Mouse (Mus musculus) liver, embryonic 16.5 days (tissue): ENCODE measurements around the gene Itih5. TPM values are rescaled to one million over a fixed set of nuclear protein-coding genes. Genes with fewer than 3 reads are reported as not detected.

Experiments
- ATAC-seq: fragments of 200-750 bp; cut with Nextera tagmentation; 2 replicates; pipeline ENCODE4 v1.8.0; 2017; ENCODE audit warnings: low read depth, mild to moderate bottlenecking, moderate number of reproducible peaks, moderate library complexity
- H3K27ac ChIP-seq: fragments of 300-500 bp; sonication (generic); 2 replicates; pipeline ENCODE4 v1.5.1; 2014; ENCODE audit warnings: mild to moderate bottlenecking, low read length
- H3K27me3 ChIP-seq: fragments of 300-500 bp; sonication (generic); 2 replicates; pipeline ENCODE4 v1.6.1; 2014; ENCODE audit warnings: low read depth, low read length, mixed read lengths; ENCODE audit not compliant: control insufficient read depth, insufficient read depth
- H3K36me3 ChIP-seq: fragments of 300-500 bp; sonication (generic); 2 replicates; pipeline ENCODE4 v1.6.1; 2014; ENCODE audit warnings: mild to moderate bottlenecking; ENCODE audit not compliant: control insufficient read depth, insufficient read depth
- H3K4me1 ChIP-seq: fragments of 300-500 bp; sonication (generic); 2 replicates; pipeline ENCODE4 v1.6.1; 2014; ENCODE audit warnings: low read depth, low read length, mixed read lengths; ENCODE audit not compliant: control insufficient read depth
- H3K4me2 ChIP-seq: fragments of 300-500 bp; sonication (generic); 2 replicates; pipeline ENCODE4 v1.6.1; 2014; ENCODE audit warnings: low read depth, low read length, mixed read lengths
- H3K4me3 ChIP-seq: fragments of 300-500 bp; sonication (generic); 2 replicates; pipeline ENCODE4 v1.5.1; 2014; ENCODE audit warnings: low read depth, mild to moderate bottlenecking, low read length
- H3K9ac ChIP-seq: fragments of 300-500 bp; sonication (generic); 2 replicates; pipeline ENCODE4 v1.6.1; 2014; ENCODE audit warnings: low read depth, low read length
- H3K9me3 ChIP-seq: fragments of 300-500 bp; sonication (generic); replicated peaks from 2 replicates; pipeline ENCODE4 v1.6.1; 2016; ENCODE audit warnings: low read length; ENCODE audit not compliant: control insufficient read depth
- WGBS: fragments of 180-500 bp; shearing (Covaris S2); extraction: QIAGEN DNeasy Blood & Tissue Kit; methylation state at CpG from one replicate; pipeline ENCODE4 v1.1.7; 2014; ENCODE audit not compliant: insufficient replicate concordance; 5-methylcytosine and 5-hydroxymethylcytosine counted together
- polyA plus RNA-seq: library from polyadenylated mRNA; unstranded; fragments of >200 nt; fragmentation: Nextera tagmentation; extraction: Ambion mirVana; gene quantifications from 2 replicates; pipeline ENCODE4 v1.2.1, GENCODE M21; 2015

Gene Itih5
- polyA plus RNA-seq, 1 experiment from 2014 or later = 4.0 TPM

GRCm38 (mm10) chr2:10200736-10201285 is 47.4 kb downstream of the Itih5 start:
- 55% methylated on average over 3 of the region's 3 CpGs for WGBS
- Histone ChIP-seq H3K4me1 (no peaks in the 10 kb centered on the region), H3K27me3 (no peaks in the 10 kb centered on the region), H3K36me3 (no peaks in the 10 kb centered on the region), H3K27ac (no peak overlapping the region), H3K4me2 (no peak overlapping the region), H3K9me3 (no peaks in the 10 kb centered on the region), H3K9ac (no peak overlapping the region), H3K4me3 (no peak overlapping the region)
- no peak for ATAC-seq

- WGBS = 55% methylated on average over 3 of the region's 3 CpGs
- Histone ChIP-seq H3K27ac (no peak overlapping the region), H3K4me2 (no peak overlapping the region), H3K4me1 (no peaks in the 10 kb centered on the region), H3K9ac (no peak overlapping the region), H3K4me3 (no peak overlapping the region), H3K36me3 (no peaks in the 10 kb centered on the region), H3K27me3 (no peaks in the 10 kb centered on the region), H3K9me3 (no peaks in the 10 kb centered on the region)
- no peak for ATAC-seq
These were observed 50.9 kb downstream of the Itih5 start for GRCm38 (mm10) chr2:10204301-10204700.

- Histone ChIP-seq H3K9ac (no peak overlapping the region), H3K36me3 (no peaks in the 10 kb centered on the region), H3K9me3 (no peaks in the 10 kb centered on the region), H3K27ac (no peak overlapping the region), H3K27me3 (no peaks in the 10 kb centered on the region), H3K4me3 (no peak overlapping the region), H3K4me2 (no peak overlapping the region), H3K4me1 (no peaks in the 10 kb centered on the region)
- no peak for ATAC-seq
- WGBS = 69% methylated on average over 12 of the region's 12 CpGs
These were observed 60.1 kb downstream of the Itih5 start for GRCm38 (mm10) chr2:10213468-10213867.

GRCm38 (mm10) chr2:10215876-10216565 is 62.6 kb downstream of the Itih5 start:
- no peaks in the 10 kb centered on the region for H3K9me3 ChIP-seq
- H3K27ac ChIP-seq = no peak overlapping the region
- H3K9ac ChIP-seq = no peak overlapping the region
- H3K4me3 ChIP-seq = no peak overlapping the region
- no peaks in the 10 kb centered on the region for H3K27me3 ChIP-seq
- ATAC-seq = no peak
- no peaks in the 10 kb centered on the region for H3K4me1 ChIP-seq
- H3K36me3 ChIP-seq = no peaks in the 10 kb centered on the region
- H3K4me2 ChIP-seq = no peak overlapping the region
- 66% methylated on average over 7 of the region's 7 CpGs for WGBS

- ATAC-seq = no peak
These were observed 63.3 kb downstream of the Itih5 start for GRCm38 (mm10) chr2:10216566-10217247.

GRCm38 (mm10) chr2:10221862-10222261 is 68.5 kb downstream of the Itih5 start:
- no peak overlapping the region for H3K4me2 ChIP-seq
- no peaks in the 10 kb centered on the region for H3K9me3 ChIP-seq
- no peak overlapping the region for H3K4me3 ChIP-seq
- no peak for ATAC-seq
- WGBS = 54% methylated on average over 4 of the region's 4 CpGs
- no peaks in the 10 kb centered on the region for H3K27me3 ChIP-seq
- H3K27ac ChIP-seq = no peak overlapping the region
- no peaks in the 10 kb centered on the region for H3K4me1 ChIP-seq
- H3K36me3 ChIP-seq = no peaks in the 10 kb centered on the region
- no peak overlapping the region for H3K9ac ChIP-seq

More at GRCm38 (mm10) chr2:10216566-10217247, 63.3 kb downstream of the Itih5 start:
- no peaks in the 10 kb centered on the region for H3K4me1 ChIP-seq
- no peak overlapping the region for H3K4me3 ChIP-seq
- H3K9ac ChIP-seq = no peak overlapping the region
- H3K9me3 ChIP-seq = no peaks in the 10 kb centered on the region
- no peaks in the 10 kb centered on the region for H3K36me3 ChIP-seq
- WGBS = 61% methylated on average over 7 of the region's 7 CpGs
- no peak overlapping the region for H3K27ac ChIP-seq
- no peaks in the 10 kb centered on the region for H3K27me3 ChIP-seq
- H3K4me2 ChIP-seq = no peak overlapping the region

- ATAC-seq = no peak
These were observed 73.5 kb downstream of the Itih5 start for GRCm38 (mm10) chr2:10226907-10227306.

GRCm38 (mm10) chr2:10231971-10232370 is 78.6 kb downstream of the Itih5 start:
- no peak for ATAC-seq

More at GRCm38 (mm10) chr2:10226907-10227306, 73.5 kb downstream of the Itih5 start:
- H3K27ac ChIP-seq = no peak overlapping the region
- H3K9ac ChIP-seq = no peak overlapping the region
- no peaks in the 10 kb centered on the region for H3K36me3 ChIP-seq
- WGBS = 66% methylated on average over 1 of the region's 1 CpGs
- H3K4me2 ChIP-seq = no peak overlapping the region
- H3K27me3 ChIP-seq = no peaks in the 10 kb centered on the region
- H3K4me3 ChIP-seq = no peak overlapping the region
- H3K9me3 ChIP-seq = no peaks in the 10 kb centered on the region
- no peaks in the 10 kb centered on the region for H3K4me1 ChIP-seq

GRCm38 (mm10) chr2:10236554-10236953 is 83.2 kb downstream of the Itih5 start:
- no peak overlapping the region for H3K4me3 ChIP-seq
- H3K36me3 ChIP-seq = no peaks in the 10 kb centered on the region
- H3K27ac ChIP-seq = no peak overlapping the region
- no peaks in the 10 kb centered on the region for H3K4me1 ChIP-seq
- 77% methylated on average over 2 of the region's 2 CpGs for WGBS
- H3K27me3 ChIP-seq = no peaks in the 10 kb centered on the region
- no peak overlapping the region for H3K9ac ChIP-seq
- H3K4me2 ChIP-seq = no peak overlapping the region
- no peak for ATAC-seq
- no peaks in the 10 kb centered on the region for H3K9me3 ChIP-seq

More at GRCm38 (mm10) chr2:10231971-10232370, 78.6 kb downstream of the Itih5 start:
- Histone ChIP-seq H3K4me3 (no peak overlapping the region), H3K27me3 (no peaks in the 10 kb centered on the region), H3K27ac (no peak overlapping the region), H3K36me3 (no peaks in the 10 kb centered on the region), H3K4me1 (no peaks in the 10 kb centered on the region), H3K4me2 (no peak overlapping the region), H3K9ac (no peak overlapping the region), H3K9me3 (no peaks in the 10 kb centered on the region)
- WGBS = 55% methylated on average over 6 of the region's 6 CpGs
